Mouse (Mus musculus): ENCODE data around the gene Ovca2. TPM values are rescaled to one million over a fixed set of nuclear protein-coding genes. Genes with fewer than 3 reads are reported as not detected.

Ovca2 gene
- total RNA-seq, 2 experiments from 2014 or later = 12.1 to 12.7 TPM

DNA sequence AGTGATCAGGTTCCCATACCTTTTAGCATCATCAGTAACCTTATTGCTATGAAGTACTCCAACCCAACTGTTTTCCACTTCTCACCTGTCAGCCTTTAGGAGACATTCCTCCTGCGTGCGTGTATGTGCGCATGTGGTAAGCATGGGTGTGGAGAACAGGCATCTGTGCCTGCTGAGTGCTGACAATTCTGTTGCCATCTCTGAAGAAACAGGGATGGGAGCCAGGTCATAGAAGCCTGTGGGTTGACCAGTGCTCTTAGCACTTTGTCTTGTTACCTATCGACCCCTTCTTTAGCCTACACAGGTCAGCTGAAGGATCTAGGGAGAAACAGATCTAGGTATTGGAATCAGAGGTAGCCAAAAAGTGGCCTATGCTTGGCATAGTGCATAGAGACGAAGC, 45.2 kb downstream of the Ovca2 start:
- no peak for TF ChIP-seq CTCF (IDR thresholded peaks at IDR 0.05)

GRCm38 (mm10) chr11:75132278-75132677, 46.4 kb downstream of the Ovca2 start:
- peak overlapping the region; percentile 36; the same call in 1 of the 2 replicates for H3K27ac ChIP-seq
- DNase-seq (ENCODE audit: extremely low spot score in 1 of 2, low spot score in 2 of 2) = peak; percentile 46 to 49
- intact Hi-C loops (cut with DNase I) = no loop called here
- TF ChIP-seq CTCF (IDR thresholded peaks at IDR 0.05) = peak; percentile 60
- H3K4me3 ChIP-seq = no peak overlapping the region

More for the DNA sequence above, 45.2 kb downstream of the Ovca2 start:
- DNase-seq (ENCODE audit: extremely low spot score in 1 of 2, low spot score in 2 of 2) = no peak
- no peak overlapping the region for H3K4me3 ChIP-seq
- no peak overlapping the region; the same call in 1 of the 2 replicates for H3K27ac ChIP-seq
- intact Hi-C loops (cut with DNase I) = no loop called here

GRCm38 (mm10) chr11:75131300-75131699, 47.3 kb downstream of the Ovca2 start:
- Histone ChIP-seq H3K4me3 (no peak overlapping the region), H3K27ac (no peak overlapping the region; the same call in 1 of the 2 replicates)
- DNase-seq (ENCODE audit: extremely low spot score in 1 of 2, low spot score in 2 of 2) = no peak
- TF ChIP-seq CTCF (IDR thresholded peaks at IDR 0.05) = no peak
- intact Hi-C loops (cut with DNase I) = no loop called here

DNA sequence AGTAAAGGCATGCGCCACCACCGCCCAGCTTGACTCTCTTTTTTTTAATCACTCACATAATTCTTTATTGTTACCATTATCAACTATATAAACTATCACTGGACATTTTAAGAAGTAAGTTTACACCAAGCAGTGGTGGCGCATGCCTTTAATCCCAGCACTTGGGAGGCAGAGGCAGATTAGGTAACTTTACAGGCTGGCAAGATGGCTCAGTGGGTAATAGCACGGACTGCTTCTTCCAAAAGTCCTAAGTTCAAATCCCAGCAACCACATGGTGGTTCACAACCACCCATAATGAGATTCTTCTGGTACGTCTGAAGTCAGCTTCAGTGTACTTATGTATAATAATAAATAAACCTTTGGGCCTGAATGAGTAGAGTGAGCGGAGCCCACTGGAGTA, 49.2 kb downstream of the Ovca2 start:
- no peak for TF ChIP-seq CTCF (IDR thresholded peaks at IDR 0.05)
- DNase-seq (ENCODE audit: extremely low spot score in 1 of 2, low spot score in 2 of 2) = no peak
- intact Hi-C loops (cut with DNase I) = no loop called here
- no peak overlapping the region for H3K4me3 ChIP-seq
- no peak overlapping the region for H3K27ac ChIP-seq

- intact Hi-C loops (cut with DNase I) = no loop called here
- H3K27ac ChIP-seq = 0 out of 2 replicates have a peak overlapping the region, but pooled peaks have one; percentile 1
- no peak for TF ChIP-seq CTCF (IDR thresholded peaks at IDR 0.05)
- no peak for DNase-seq (ENCODE audit: extremely low spot score in 1 of 2, low spot score in 2 of 2)
- no peak overlapping the region for H3K4me3 ChIP-seq
Measured at GRCm38 (mm10) chr11:75126384-75126783, 52.3 kb downstream of the Ovca2 start.

Small RNA genes lying within 50 kb of the gene (microRNA-seq; reads per million reads assigned to microRNA genes)
- gene Mir132 (26,217 to 32,813 reads per million in 2 experiments), gene Mir212 (729 to 977 reads per million in 2 experiments)

Other genes with a start within 250 kb of the Ovca2 start
- gene Hic1, start 9.3 kb downstream of the Ovca2 start, total RNA-seq (2021) = 1 to 10 TPM; 3.3 to 3.9 TPM
- 10 to 100 TPM; 27.9 to 28.9 TPM for gene Dph1, start 12.4 kb upstream of the Ovca2 start, total RNA-seq (2021)
- gene Rtn4rl1, start 14.9 kb upstream of the Ovca2 start, total RNA-seq (2021) = 10 to 100 TPM; 89.0 to 99.0 TPM
- gene Rpa1, start 169.5 kb upstream of the Ovca2 start, total RNA-seq (2021) = 10 to 100 TPM; 41.9 to 42.3 TPM
- gene Smyd4, start 169.6 kb upstream of the Ovca2 start, total RNA-seq (2021) = 10 to 100 TPM; 15.0 to 16.5 TPM
- 10 to 100 TPM in 1 of 2 experiments, 1 to 10 TPM in 1; 9.7 to 10.5 TPM for gene Serpinf1, start 243.9 kb upstream of the Ovca2 start, total RNA-seq (2021)